Mouse (Mus musculus) myocyte (in vitro differentiated cells): ENCODE data around the gene Kif20b. TPM values are rescaled to one million over a fixed set of nuclear protein-coding genes. Genes with fewer than 3 reads are reported as not detected.

Source experiments
- H3K27me3 ChIP-seq: one replicate; pipeline ENCODE4 v1.6.1; 2011; ENCODE audit not compliant: control insufficient read depth, insufficient read depth, insufficient read length
- H3K36me3 ChIP-seq: one replicate; pipeline ENCODE4 v1.6.1; 2011; ENCODE audit not compliant: control insufficient read depth, insufficient read depth
- H3K4me2 ChIP-seq: one replicate; pipeline ENCODE4 v1.6.1; 2011; ENCODE audit warnings: low read depth, control low read depth
- H3K4me3 ChIP-seq: one replicate; pipeline ENCODE4 v1.5.1; 2011; ENCODE audit warnings: mild to moderate bottlenecking, control low read depth, moderate library complexity
- H3K79me2 ChIP-seq: one replicate; pipeline ENCODE4 v1.6.1; 2011; ENCODE audit not compliant: control insufficient read depth, insufficient read depth
- H3ac ChIP-seq: one replicate; pipeline ENCODE4 v1.6.1; 2011; ENCODE audit not compliant: control insufficient read depth, insufficient read length
- CEBPB ChIP-seq: IDR thresholded peaks from 2 replicates; pipeline ENCODE4 v1.6.1; 2011; ENCODE audit warnings: mild to moderate bottlenecking, moderate library complexity; ENCODE audit not compliant: poor library complexity, insufficient read depth, severe bottlenecking
- E2F4 ChIP-seq: IDR thresholded peaks from one replicate; pipeline ENCODE4 v1.6.1; 2011; ENCODE audit warnings: mild to moderate bottlenecking, control low read depth, moderate library complexity; ENCODE audit not compliant: insufficient read depth
- MAX ChIP-seq: IDR thresholded peaks from one replicate; pipeline ENCODE4 v1.6.1; 2011; ENCODE audit warnings: low read depth, mild to moderate bottlenecking, control low read depth
- MYOD1 ChIP-seq, 3 experiments: IDR thresholded peaks; one replicate each; pipeline ENCODE4 v1.6.1; 2011; ENCODE audit warnings: control low read depth in 2 of 3, low read depth in 2 of 3, mild to moderate bottlenecking in 2 of 3, moderate library complexity in 1 of 3; ENCODE audit not compliant: insufficient read length in 2 of 3, control insufficient read depth in 1 of 3
- MYOG ChIP-seq, 3 experiments: IDR thresholded peaks; one replicate each; pipeline ENCODE4 v1.6.1; 2011; ENCODE audit warnings: control low read depth in 2 of 3, low read depth in 2 of 3, mild to moderate bottlenecking in 2 of 3; ENCODE audit not compliant: insufficient read length in 2 of 3, control insufficient read depth in 1 of 3, insufficient read depth in 1 of 3
- POLR2A ChIP-seq: IDR thresholded peaks from one replicate; pipeline ENCODE4 v1.6.1; 2011; ENCODE audit warnings: low read depth, mild to moderate bottlenecking, control low read depth, moderate library complexity; ENCODE audit not compliant: insufficient read length
- POLR2AphosphoS2 ChIP-seq: IDR thresholded peaks from one replicate; pipeline ENCODE4 v1.6.1; 2011; ENCODE audit warnings: low read depth, control low read depth; ENCODE audit not compliant: insufficient read length
- REST ChIP-seq: IDR thresholded peaks from one replicate; pipeline ENCODE4 v1.6.1; 2011; ENCODE audit warnings: mild to moderate bottlenecking, control low read depth, moderate library complexity; ENCODE audit not compliant: insufficient read depth, insufficient read length
- SRF ChIP-seq: IDR thresholded peaks from one replicate; pipeline ENCODE4 v1.6.1; 2011; ENCODE audit warnings: low read depth; ENCODE audit not compliant: control insufficient read depth, insufficient read length
- TCF12 ChIP-seq: IDR thresholded peaks from one replicate; pipeline ENCODE4 v1.6.1; 2011; ENCODE audit warnings: mild to moderate bottlenecking, control low read depth; ENCODE audit not compliant: poor library complexity, insufficient read depth, severe bottlenecking
- TCF3 ChIP-seq: IDR thresholded peaks from one replicate; pipeline ENCODE4 v1.6.1; 2011; ENCODE audit warnings: low read depth, control low read depth; ENCODE audit not compliant: insufficient read length
- USF1 ChIP-seq: IDR thresholded peaks from one replicate; pipeline ENCODE4 v1.6.1; 2011; ENCODE audit warnings: low read depth, mild to moderate bottlenecking, control low read depth, moderate library complexity
- polyA plus RNA-seq: library from polyadenylated mRNA; unstranded; fragments of >200 nt; fragmentation: generic; extraction: Trizol; gene quantifications from one replicate; pipeline ENCODE4 v1.2.1, GENCODE M21; 2012; ENCODE audit warnings: missing spikeins

Gene Kif20b
- polyA plus RNA-seq, 1 experiment: 1.9 TPM

DNA sequence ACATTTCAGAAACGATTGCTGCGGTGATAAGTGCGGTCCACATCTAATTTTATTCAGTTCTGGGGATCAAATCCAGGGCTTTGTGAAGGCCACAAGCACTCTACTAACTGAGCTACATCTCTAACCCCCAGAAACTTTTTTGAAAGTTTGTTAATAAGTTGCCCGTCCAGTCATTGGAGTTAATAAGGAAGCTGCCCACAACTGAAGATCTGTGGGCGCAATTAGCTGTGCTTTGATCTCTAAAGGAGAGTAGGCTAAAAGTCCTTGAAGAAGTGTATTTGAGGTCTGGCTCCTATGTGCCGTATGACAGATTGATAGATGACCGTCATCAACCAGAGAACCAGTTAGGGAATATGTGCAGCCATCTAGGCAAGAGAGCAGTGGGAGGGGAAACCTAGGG, 20.9 kb upstream of the Kif20b start:
- Histone ChIP-seq H3K4me2 (no peak overlapping the region), H3K27me3 (no peaks in the 10 kb centered on the region), H3K36me3 (no peaks in the 10 kb centered on the region), H3K79me2 (no peaks in the 10 kb centered on the region), H3K4me3 (no peak overlapping the region), H3ac (no peak overlapping the region)
- TF ChIP-seq MYOD1 (IDR thresholded peaks at IDR 0.05; ENCODE audit: control insufficient read depth in 1 of 3, insufficient read length in 2 of 3, low read depth in 2 of 3): no peak
- TF ChIP-seq TCF3: no peak
- no peak for TF ChIP-seq POLR2A
- no peak for TF ChIP-seq MYOG (IDR thresholded peaks at IDR 0.05; ENCODE audit: control insufficient read depth in 1 of 3, insufficient read depth in 1 of 3, insufficient read length in 2 of 3, low read depth in 2 of 3)

DNA sequence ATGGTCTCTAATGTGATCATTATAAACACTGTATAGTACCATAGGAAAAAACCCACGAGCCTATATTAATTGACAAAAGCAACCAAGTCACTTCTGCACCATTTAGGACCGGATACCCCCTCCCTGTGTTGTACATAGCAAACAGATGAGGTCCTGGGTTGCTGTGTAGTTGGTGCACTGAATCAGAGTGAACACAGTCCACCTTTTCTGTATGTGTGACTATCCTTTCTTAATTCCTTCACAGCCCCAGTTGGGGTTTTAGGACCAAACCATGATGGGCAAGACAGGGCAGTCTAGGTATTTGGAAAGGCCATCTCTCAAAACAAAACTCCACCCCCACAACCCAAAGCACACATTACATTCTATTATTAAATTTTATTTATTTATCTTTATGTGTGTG, 20.4 kb upstream of the Kif20b start:
- no peak overlapping the region for H3ac ChIP-seq
- no peak overlapping the region for H3K4me3 ChIP-seq
- H3K79me2 ChIP-seq: no peaks in the 10 kb centered on the region
- H3K4me2 ChIP-seq: no peak overlapping the region
- no peaks in the 10 kb centered on the region for H3K27me3 ChIP-seq
- TF ChIP-seq CEBPB (no peak), TCF3 (no peak), POLR2A (no peak), E2F4 (no peak), MYOD1 (IDR thresholded peaks at IDR 0.05; ENCODE audit: control insufficient read depth in 1 of 3, insufficient read length in 2 of 3, low read depth in 2 of 3) (no peak), POLR2AphosphoS2 (no peak), MYOG (IDR thresholded peaks at IDR 0.05; ENCODE audit: control insufficient read depth in 1 of 3, insufficient read depth in 1 of 3, insufficient read length in 2 of 3, low read depth in 2 of 3) (no peak)
- H3K36me3 ChIP-seq: no peaks in the 10 kb centered on the region

DNA sequence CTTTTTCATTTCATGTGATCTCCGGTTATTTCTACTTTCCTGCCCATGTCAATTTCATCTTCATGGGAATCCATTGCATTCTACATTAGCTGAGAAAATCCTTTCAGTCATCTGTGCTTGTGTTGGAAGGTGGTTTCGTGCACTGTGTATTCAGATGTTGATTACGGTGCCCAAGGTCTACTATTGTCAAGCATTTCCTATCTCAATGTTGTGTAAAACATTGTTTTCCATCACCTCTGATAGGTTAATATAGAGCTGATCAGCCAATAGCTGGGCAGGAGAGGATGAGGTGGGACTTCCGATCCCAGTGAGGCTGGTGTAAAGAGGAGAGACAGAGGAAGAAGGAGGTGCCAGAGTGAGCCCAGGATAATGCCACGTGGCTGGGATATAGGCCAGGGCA, 18.1 kb upstream of the Kif20b start:
- no peaks in the 10 kb centered on the region for H3K36me3 ChIP-seq
- H3ac ChIP-seq: no peak overlapping the region
- no peaks in the 10 kb centered on the region for H3K27me3 ChIP-seq
- H3K4me3 ChIP-seq: no peak overlapping the region
- no peaks in the 10 kb centered on the region for H3K79me2 ChIP-seq
- no peak for TF ChIP-seq E2F4
- no peak for TF ChIP-seq SRF
- TF ChIP-seq TCF12: no peak
- TF ChIP-seq TCF3: no peak
- no peak for TF ChIP-seq USF1
- TF ChIP-seq POLR2AphosphoS2: no peak
- TF ChIP-seq CEBPB: no peak
- TF ChIP-seq POLR2A: no peak
- no peak for TF ChIP-seq MAX
- TF ChIP-seq REST: no peak
- TF ChIP-seq MYOD1 (IDR thresholded peaks at IDR 0.05; ENCODE audit: control insufficient read depth in 1 of 3, insufficient read length in 2 of 3, low read depth in 2 of 3): no peak
- TF ChIP-seq MYOG (IDR thresholded peaks at IDR 0.05; ENCODE audit: control insufficient read depth in 1 of 3, insufficient read depth in 1 of 3, insufficient read length in 2 of 3, low read depth in 2 of 3): no peak
- no peak overlapping the region for H3K4me2 ChIP-seq

DNA sequence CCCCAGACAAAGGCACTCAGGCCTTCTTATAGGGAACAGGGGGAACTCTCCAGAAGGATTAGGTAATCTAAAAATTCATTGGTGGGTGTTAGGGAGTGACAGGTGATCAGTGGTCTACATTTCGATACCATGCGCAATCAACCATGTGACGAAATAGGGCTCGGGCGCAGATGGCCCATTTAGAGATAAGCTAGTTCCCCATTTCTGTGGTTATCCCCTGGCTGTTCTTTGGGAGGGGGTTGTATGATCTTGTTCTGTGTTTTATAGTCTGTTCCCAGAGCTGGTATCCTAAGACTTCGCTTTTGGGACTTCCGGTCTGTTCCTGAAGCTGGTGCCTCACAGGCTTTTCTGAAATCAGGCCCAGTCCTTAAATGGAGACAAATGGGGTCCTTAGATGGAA, 16.7 kb upstream of the Kif20b start:
- H3ac ChIP-seq: no peak overlapping the region
- H3K36me3 ChIP-seq: no peaks in the 10 kb centered on the region
- no peak overlapping the region for H3K4me2 ChIP-seq
- no peak overlapping the region for H3K4me3 ChIP-seq
- no peaks in the 10 kb centered on the region for H3K79me2 ChIP-seq
- TF ChIP-seq POLR2AphosphoS2: no peak
- no peak for TF ChIP-seq MAX
- TF ChIP-seq REST: no peak
- no peak for TF ChIP-seq MYOG (IDR thresholded peaks at IDR 0.05; ENCODE audit: control insufficient read depth in 1 of 3, insufficient read depth in 1 of 3, insufficient read length in 2 of 3, low read depth in 2 of 3)
- TF ChIP-seq TCF12: no peak
- no peak for TF ChIP-seq POLR2A
- no peaks in the 10 kb centered on the region for H3K27me3 ChIP-seq

DNA sequence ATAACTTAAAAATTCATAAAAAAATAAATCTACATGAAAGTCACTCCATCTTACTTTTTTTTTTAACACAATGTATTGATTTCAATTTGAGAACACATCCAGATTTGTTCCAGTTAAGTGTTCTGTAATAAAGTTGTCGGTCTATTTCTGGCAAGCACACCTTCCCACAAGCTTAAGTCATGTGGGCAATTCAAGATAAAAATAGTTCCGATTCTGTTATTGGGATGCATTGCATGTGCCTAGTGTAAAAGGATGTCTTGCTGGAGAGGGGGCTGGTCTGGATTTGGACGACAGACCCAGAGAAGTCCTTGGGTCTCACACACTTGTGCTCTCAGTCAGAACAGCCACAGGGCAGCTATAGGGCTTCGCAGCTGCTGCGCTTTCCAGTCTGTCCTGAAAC, 15.4 kb upstream of the Kif20b start:
- H3ac ChIP-seq: no peak overlapping the region
- no peak overlapping the region for H3K4me2 ChIP-seq
- no peaks in the 10 kb centered on the region for H3K79me2 ChIP-seq
- TF ChIP-seq SRF (no peak), MYOD1 (IDR thresholded peaks at IDR 0.05; ENCODE audit: control insufficient read depth in 1 of 3, insufficient read length in 2 of 3, low read depth in 2 of 3) (no peak), USF1 (peak; percentile 23), E2F4 (no peak), TCF12 (no peak), TCF3 (no peak), MAX (no peak), MYOG (IDR thresholded peaks at IDR 0.05; ENCODE audit: control insufficient read depth in 1 of 3, insufficient read depth in 1 of 3, insufficient read length in 2 of 3, low read depth in 2 of 3) (no peak)
- H3K36me3 ChIP-seq: no peaks in the 10 kb centered on the region
- H3K4me3 ChIP-seq: no peak overlapping the region
- no peaks in the 10 kb centered on the region for H3K27me3 ChIP-seq
